Mouse (Mus musculus): ENCODE measurements at regions not wholly inside any gene's neighbourhood (a gene's known extent, or its start where the extent isn't known, plus 50 kb on each side); places are given as distances from the start of the nearest gene placed in this dataset.
"Not testable (repeated sequence)": the region's sequence is repeated elsewhere in the genome, so short reads cannot be mapped to it uniquely, and the experiment has no call there.

GRCm38 (mm10) chr17:3055376-3055775 lies 59.4 kb upstream of the Scaf8 start:
- not testable (repeated sequence) for H3K4me1 ChIP-seq (ENCODE audit: insufficient read depth, low read length); DNase-seq (ENCODE audit: low spot score); H3K9me3 ChIP-seq (ENCODE audit: low read length); H3K9ac ChIP-seq (replicated peaks; ENCODE audit: low read length); H3K27me3 ChIP-seq (ENCODE audit: insufficient read depth, low read length); ATAC-seq; H3K36me3 ChIP-seq (ENCODE audit: insufficient read depth, low read length); H3K4me2 ChIP-seq (ENCODE audit: low read depth, low read length); H3K27ac ChIP-seq; H3K4me3 ChIP-seq (ENCODE audit: low read length)
- 81% methylated on average over 3 of the region's 3 CpGs for WGBS

GRCm38 (mm10) chr17:3063401-3063800 lies 51.4 kb upstream of the Scaf8 start:
- not testable (repeated sequence) for H3K9me3 ChIP-seq (ENCODE audit: low read length); H3K4me1 ChIP-seq (ENCODE audit: insufficient read depth, low read length); H3K27ac ChIP-seq; H3K4me2 ChIP-seq (ENCODE audit: low read depth, low read length); H3K36me3 ChIP-seq (ENCODE audit: insufficient read depth, low read length); ATAC-seq; H3K4me3 ChIP-seq (ENCODE audit: low read length); H3K27me3 ChIP-seq (ENCODE audit: insufficient read depth, low read length); H3K9ac ChIP-seq (replicated peaks; ENCODE audit: low read length); DNase-seq (ENCODE audit: low spot score)
- WGBS, result 96% methylated on average over 1 of the region's 1 CpGs
